Mouse (Mus musculus) spleen, postnatal 10 days (tissue): ENCODE results near the gene Arl4c.

Source experiments
- DNase-seq, 2 experiments: peaks; one replicate each; pipeline ENCODE4 v3.0.0; 2021 to 2022; ENCODE audit warnings: low spot score in 2 of 2

Gene Arl4c

DNA sequence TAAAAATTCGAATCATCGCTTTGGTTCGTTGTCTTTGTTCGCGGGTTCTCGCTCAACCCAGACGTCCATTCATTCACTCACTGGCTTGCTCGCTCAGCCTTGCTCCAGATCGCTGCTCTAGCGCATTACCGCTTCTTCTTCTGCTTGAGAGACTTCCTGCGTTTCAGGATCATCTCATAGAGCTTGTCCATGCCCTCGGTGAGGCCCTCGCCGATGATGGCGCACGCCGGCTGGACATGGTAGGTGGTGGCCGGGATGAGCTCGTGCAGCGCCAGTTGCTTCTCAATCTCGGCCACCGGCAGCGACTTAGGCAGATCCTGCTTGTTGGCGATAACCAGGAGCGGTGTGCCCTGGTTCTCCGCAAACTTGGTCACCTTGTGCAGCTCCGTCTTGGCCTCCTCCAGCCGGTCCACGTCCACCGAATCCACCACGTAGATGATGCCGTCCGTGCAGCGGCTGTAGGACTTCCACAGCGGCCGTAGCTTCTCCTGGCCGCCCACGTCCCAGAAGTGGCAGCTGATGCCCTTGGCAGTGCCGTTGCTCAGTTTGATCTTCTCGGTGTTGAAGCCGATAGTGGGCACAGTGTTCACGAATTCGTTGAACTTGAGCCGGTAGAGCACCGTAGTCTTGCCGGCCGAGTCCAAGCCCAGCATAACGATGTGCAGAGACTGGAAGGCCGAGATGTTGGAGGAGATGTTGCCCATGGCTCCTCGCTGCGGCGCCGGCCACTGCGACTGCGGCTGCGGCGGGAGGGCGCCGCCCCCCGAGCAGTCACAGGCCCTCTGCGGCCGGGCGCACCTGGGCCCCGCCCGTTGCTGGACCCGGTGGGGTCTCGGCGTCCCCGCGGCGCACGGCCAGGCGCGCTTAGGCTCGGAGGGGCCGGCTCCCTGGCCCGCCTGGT, 810 bp downstream of the Arl4c start:
- peak; percentile 24 to 31 for DNase-seq

DNA sequence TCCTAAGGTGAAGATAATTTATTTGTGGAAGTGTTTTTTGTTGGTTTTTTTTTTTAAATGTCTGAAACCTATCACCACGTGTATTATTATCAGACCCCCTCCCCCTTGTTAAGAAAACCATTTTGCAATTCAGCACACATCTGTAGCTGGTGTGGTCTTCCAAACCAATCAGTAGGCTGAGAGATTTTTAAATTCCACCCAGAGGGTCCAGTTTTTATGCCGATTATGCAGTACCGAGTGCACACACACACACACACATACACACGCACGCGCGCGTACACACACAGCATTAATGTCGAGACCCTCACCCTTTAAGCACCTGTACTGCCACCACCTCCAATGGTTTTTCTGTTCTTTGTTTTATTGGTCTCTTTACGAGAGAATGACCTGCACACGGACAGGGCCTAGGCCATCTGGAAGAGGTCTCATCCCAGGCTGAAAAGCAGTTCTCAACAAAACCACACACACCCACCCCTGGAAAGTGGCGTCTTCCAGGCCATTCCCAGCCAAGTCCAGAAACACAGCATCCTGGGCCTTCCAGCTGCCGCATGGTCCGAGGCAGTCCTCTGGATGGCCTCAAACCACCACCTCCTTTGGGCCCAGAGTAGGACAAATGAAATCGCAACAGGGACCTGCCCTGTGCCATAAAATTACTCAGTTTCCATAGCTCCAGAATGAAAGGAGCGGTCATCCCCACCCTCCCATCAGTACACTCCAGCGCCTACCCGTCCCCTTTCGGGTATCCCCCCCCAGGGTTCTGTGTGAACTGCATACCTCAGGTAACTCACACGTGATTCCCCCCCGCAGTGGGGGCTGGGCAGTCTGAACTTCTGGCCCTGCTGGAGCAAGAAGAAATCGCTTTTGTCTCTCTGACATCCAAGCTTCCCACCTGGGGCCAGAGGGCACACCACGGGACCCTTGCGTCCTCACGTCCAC, 1.9 kb downstream of the Arl4c start:
- DNase-seq = peak in 1 of 2 experiments; percentile 40

DNA sequence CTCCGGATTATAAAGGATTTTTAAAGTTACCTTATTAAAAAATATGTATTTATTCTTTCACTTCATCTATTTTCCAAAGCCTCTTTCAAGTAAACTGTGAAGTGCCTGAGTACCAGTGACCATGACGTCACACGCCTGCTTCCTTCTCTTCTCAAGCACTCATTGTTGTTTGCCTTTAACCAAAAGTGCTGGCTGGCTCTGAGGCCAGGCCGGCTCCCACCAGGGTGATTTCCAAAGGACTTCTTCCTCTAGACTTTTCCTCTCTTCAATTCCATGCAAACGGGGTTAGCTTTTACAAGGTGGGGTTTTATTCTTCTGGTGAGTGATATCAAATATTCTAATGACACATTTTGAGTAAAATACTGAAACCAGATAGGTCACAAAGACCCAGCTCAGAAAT, 2.6 kb downstream of the Arl4c start:
- DNase-seq = peak in 1 of 2 experiments; percentile 27

DNA sequence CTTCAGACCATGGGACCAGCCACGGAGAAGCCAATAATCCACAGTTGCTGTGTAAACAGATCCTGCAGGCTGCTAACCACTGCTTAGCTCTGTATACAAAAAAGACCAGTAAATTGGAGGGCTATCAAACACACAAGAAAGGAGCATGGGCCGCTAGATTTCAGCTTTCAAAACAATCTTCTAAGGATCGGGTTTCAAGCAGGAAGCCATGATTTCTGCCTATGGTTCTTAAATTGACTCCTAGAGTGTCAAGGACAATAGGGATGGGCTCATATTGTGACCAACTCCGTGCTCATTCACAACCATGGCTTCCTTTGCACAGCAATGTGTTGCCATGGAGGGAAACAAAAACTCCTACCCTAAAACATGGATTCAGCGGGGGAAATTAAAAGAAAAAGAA, 3.1 kb downstream of the Arl4c start:
- DNase-seq = no peak

DNA sequence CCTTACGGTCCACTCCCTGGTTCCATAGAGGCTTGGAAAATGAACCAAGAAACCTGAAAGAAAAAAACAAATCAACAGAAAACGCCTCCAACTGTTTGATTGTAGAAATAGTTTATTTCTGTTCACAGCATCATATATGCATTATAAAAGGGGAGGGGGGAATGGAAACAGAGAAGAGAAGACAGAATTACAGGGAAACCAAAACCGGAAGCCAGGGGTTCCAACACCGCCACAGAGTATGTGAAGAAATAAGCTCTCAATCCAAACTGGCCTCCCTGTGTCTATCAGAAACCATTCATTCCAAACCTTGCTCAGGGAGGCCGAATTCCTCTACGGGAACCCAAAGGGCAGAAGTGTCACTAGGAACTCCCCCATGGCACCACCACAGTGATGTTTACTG, 3.9 kb downstream of the Arl4c start:
- DNase-seq = no peak

- DNase-seq = no peak
Measured at GRCm38 (mm10) chr1:88696408-88696807, 5.6 kb downstream of the Arl4c start.

- DNase-seq = no peak
Measured at GRCm38 (mm10) chr1:88694353-88694752, 7.7 kb downstream of the Arl4c start.

DNA sequence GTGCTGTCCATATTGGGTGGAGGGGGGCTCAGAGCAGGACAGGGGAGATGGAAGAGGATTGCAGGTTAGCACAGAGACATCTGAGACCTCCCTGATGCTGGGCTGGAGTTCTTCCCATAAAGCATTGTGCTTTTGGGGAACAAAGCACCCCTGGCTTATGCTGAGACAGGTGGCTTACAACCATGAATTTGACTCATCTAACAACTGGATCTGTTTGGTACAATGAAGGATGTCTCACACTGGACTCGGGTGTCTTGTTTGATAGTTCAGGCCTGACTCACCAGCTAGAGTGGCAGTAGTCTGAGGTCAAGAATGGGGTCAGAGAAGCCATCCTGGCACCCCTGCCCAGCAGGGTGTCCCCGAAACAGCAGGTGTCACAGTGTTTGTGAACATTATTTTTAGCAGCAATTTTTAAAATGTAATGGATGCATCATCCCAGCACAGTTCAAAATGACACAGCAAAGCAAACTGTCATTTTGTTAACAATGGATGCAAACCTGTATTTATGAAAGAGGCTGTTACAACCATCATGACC, 9.7 kb downstream of the Arl4c start:
- DNase-seq = no peak

GRCm38 (mm10) chr1:88690601-88691000, 11.4 kb downstream of the Arl4c start:
- no peak for DNase-seq

DNA sequence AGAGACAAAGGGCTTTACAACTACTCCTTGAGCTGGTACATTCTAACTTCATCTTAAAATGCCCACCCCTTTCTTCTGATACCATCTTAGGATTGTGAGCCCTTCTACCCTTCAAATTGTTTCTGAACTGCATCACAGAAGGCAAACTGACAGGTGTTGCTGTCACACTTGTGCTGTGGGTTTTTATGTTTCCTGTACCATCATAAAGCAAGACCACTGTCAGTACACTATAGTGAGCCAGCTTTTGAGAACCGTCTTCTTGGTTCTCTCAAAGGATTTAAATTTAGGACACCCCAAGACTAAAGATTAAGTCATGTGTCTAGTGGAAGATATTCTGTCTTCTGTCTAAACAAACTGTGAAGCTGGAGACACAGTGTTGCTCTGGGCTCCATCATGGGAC, 17.3 kb downstream of the Arl4c start:
- DNase-seq = no peak

DNA sequence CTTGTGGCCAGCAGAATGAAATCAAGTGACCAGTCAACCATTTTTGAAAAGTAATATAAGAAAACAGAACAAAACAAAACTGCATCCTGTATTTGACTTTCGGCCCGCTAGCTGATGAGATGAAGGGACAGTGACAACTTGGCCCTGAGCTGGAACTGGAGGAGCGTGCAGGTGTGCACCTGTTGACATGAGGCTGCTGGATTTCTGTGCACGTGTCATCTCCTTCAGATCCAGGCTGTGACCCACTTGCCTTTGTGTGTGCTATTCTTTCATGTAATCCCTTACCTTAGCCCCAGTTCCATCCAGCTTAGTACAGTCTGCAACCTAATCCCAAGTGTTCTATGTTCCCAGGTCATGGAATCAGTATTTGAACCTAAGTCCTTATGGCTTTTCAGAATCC, 20.4 kb downstream of the Arl4c start:
- DNase-seq = no peak

DNA sequence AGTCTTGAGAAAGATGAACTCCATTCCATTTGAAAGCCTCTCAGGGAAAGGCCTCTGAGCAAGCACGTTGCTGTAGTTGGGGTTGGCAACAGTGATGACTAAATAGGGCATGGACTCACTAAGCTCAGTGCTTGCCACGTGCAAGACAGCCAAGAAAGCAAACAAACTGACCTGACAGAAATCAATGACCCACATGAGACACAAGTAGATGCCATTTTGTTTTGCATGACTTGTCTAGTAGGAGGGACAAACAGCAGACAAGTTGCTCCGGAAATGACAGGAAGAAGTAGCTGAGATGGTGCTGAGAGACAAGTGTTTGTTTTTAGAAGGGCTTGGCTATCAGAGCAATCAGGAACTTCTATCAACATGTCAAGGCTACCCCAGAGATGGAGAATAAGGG, 21.2 kb downstream of the Arl4c start:
- no peak for DNase-seq

GRCm38 (mm10) chr1:88678231-88678739, 23.7 kb downstream of the Arl4c start:
- no peak for DNase-seq

- DNase-seq = no peak
Measured at GRCm38 (mm10) chr1:88670807-88671206, 31.2 kb downstream of the Arl4c start.

DNA sequence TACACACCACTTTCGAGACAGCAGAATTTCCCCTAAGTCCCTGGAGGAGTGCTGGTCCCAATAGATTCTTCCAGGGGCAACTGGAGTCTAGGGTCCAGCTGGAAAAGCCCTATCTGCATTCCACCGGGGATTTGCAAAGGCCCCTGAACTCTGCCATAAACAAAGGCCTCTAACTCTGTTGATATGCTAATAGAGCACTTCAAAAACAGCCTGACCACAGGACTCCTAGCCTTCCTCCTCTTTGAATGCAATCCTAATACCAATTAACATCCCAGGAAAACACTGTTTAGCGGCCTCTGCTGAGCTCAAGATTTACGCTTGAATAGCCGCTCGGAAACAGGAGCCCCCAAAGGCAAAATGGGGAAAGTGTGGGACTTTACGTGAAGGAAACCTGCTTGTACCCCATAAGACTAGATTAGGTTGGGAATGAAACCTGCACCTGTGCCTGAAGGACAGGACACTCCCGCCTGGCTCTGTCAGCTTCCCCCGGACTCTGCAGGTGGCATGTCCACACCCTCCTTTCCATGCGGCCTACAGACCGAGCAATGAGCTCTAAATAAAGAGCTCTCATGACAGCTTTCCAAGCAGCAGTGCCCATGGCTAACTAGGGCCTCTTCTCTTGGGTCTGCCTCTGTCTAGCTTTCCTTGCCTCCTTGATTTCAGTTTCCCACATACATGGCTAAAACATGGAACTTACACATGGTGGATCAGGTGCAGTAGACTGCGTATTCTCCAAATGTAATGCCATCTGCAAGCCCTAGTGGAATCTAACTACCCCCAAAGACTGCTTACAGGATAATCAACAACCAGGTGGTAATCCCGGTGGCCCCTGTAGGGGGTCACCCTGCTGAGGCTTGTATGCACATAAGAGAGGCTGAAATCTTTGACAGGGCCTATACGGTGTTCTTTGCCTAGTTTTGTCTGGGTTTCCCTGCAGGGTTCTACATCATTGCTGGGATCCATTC, 32.9 kb downstream of the Arl4c start:
- no peak for DNase-seq

DNA sequence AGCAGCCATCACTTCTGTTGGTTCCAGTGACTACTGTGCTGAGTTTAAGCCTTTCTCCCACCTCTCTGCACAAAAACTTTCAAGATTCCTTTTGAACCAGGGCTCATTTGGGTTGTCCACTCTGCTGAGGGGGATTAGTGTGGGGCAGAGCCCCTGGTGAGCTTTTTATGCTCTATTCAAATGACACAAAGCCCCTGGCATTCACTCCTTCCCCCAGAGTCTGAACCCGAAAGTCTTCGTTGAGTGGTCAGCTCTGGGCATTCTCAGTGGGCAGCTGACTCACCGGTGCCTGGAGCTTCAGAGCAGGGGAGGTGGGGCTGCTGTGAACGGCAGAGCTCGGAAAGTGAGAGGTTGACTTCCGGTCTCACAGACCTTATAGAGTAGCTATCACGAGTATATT, 33.7 kb downstream of the Arl4c start:
- no peak for DNase-seq

DNA sequence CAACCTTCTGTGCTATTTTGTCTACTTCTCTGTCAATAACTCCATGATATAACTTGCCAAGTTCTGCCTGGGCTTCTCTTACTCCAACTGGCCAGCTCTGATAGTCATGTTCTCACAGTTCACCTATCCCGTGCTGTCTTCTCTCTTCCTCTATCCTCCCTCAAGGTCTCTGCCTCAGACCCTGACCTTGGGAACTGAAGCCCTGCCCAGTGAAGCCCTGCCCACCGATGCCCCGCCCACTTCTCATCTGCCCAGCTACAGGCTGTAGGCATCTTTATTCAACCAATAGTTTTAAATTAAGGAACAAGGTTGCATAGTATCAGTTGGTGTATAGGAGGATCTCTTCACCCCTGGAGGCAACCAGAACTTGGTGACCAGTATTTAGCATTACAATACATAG, 37.4 kb downstream of the Arl4c start:
- no peak for DNase-seq

DNA sequence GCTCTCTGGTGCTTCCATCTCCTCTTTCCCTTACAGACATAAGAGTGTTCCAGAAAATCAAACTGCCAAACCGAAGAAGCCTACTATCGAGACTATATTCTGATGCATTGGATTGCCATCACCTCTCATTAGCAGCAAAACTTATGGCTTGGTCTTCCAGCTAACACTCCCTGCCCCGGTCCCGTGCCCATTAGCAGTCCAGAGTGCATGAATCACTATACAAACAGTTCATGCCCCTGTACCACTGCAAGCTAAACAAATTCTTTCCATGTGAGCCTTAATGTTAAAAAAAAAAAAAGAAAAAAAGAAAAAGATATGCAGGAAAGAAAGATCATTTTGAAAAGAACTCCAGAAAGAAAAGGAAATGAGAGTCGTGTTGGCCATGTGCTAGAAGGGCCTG, 39.3 kb downstream of the Arl4c start:
- DNase-seq = no peak

DNA sequence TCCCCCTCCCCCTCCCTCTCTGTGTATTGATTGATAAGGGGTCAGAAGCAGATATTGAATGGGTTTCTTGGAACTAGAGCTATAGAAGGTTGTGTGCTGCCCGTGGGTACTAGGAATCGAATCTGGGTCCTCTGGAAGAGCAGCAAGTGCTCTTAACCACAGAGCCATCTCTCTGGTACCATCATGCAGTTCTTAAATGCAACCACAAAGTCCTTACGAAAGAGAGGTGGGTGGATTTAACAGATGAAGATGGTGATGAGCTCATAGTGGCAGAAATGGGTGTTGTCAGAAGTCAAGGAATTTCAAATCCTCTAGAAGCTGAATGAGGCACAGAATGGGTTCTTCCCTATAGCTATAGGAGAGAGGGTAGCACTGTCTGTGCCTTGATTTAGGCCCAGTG, 40.8 kb downstream of the Arl4c start:
- no peak for DNase-seq

DNA sequence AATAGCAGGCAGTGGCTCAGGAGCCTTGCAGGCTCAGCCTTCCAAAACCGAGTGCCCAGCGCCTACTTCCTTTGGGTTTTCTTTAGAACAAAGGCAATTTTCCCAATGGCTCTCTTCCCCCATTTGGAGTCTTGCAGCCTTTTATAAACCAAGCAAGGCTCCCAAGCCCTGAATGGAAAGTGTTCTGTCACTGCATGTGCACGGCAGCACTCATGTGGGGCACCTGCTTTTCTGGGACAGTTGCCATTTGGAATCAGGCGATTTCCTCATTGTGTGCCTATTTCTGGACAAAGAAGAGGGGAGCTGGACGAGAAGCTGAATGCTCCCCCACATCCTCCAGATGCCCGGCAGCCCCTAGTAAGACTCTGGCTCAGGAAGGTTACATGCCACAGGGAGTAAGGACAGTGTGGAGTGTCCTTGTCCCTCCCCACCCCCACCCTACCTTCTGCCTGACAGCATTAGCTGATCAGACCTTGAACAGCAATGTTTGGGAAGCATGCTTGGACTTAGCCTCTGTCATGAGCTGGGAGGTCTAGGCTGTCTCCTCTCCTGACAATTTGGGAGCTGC, 43.6 kb downstream of the Arl4c start:
- DNase-seq = no peak

DNA sequence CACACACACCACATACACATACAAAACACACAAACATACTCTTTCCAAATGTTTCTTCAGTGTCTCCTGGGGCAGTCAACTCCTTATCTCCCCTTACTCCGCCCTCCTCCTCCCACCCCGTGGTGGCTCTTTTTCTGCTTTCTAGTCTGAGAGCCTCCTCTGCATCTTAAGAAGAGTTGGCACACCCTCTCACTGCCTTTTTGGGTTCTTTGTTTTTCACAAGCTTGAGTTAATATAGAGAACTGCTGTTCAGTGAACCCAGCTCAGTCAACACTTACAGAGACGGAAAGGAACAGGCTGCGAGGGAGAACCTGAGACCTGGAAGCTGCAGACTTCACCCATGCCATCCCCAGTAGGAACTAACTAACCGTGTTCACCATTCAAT, 45.9 kb downstream of the Arl4c start:
- DNase-seq = no peak
